Mouse (Mus musculus) neural tube, embryonic 13.5 days (tissue): Measurements from ENCODE around the gene 6430571L13Rik. TPM values are rescaled to one million over a fixed set of nuclear protein-coding genes. Genes with fewer than 3 reads are reported as not detected.
A peak's percentile ranks its signal among the peaks of the same experiment; 100 is the strongest.

ENCODE experiments used
- ATAC-seq: fragments of 200-750 bp; cut with Nextera tagmentation; 2 replicates; pipeline ENCODE4 v1.8.0; 2017; ENCODE audit warnings: low read depth, mild to moderate bottlenecking, moderate TSS enrichment, moderate library complexity
- H3K27ac ChIP-seq: fragments of 300-500 bp; sonication (generic); replicated peaks from 2 replicates; pipeline ENCODE4 v1.5.1; 2015; ENCODE audit warnings: moderate library complexity, mild to moderate bottlenecking, inconsistent platforms
- H3K27me3 ChIP-seq: fragments of 300-500 bp; sonication (generic); 2 replicates; pipeline ENCODE4 v1.6.1; 2015; ENCODE audit warnings: mild to moderate bottlenecking, inconsistent platforms
- H3K36me3 ChIP-seq: fragments of 300-500 bp; sonication (generic); 2 replicates; pipeline ENCODE4 v1.6.1; 2015; ENCODE audit warnings: mild to moderate bottlenecking, inconsistent platforms
- H3K4me1 ChIP-seq: fragments of 300-500 bp; sonication (generic); replicated peaks from 2 replicates; pipeline ENCODE4 v1.6.1; 2015; ENCODE audit warnings: inconsistent platforms
- H3K4me2 ChIP-seq: fragments of 300-500 bp; sonication (generic); 2 replicates; pipeline ENCODE4 v1.6.1; 2015; ENCODE audit warnings: inconsistent platforms, mild to moderate bottlenecking, moderate library complexity
- H3K4me3 ChIP-seq: fragments of 300-500 bp; sonication (generic); 2 replicates; pipeline ENCODE4 v1.5.1; 2015; ENCODE audit warnings: mild to moderate bottlenecking, inconsistent platforms
- H3K9ac ChIP-seq: fragments of 300-500 bp; sonication (generic); 2 replicates; pipeline ENCODE4 v1.6.1; 2015; ENCODE audit warnings: moderate library complexity, mild to moderate bottlenecking, inconsistent platforms
- H3K9me3 ChIP-seq: fragments of 300-500 bp; sonication (generic); 2 replicates; pipeline ENCODE4 v1.6.1; 2016; ENCODE audit warnings: inconsistent platforms
- WGBS: fragments of 180-500 bp; shearing (Covaris S2); methylation state at CpG from one replicate; pipeline ENCODE4 v1.1.7; 2015; 5-methylcytosine and 5-hydroxymethylcytosine counted together
- polyA plus RNA-seq: library from polyadenylated mRNA; unstranded; fragments of >200 nt; fragmentation: Nextera tagmentation; extraction: Ambion mirVana; gene quantifications from 2 replicates; pipeline ENCODE4 v1.2.1, GENCODE M21; 2015

Gene 6430571L13Rik
- polyA plus RNA-seq, 1 experiment from 2014 or later: 6.5 TPM

GRCm38 (mm10) chr9:107330791-107331190, 9.6 kb upstream of the 6430571L13Rik start:
- no peak overlapping the region for H3K9ac ChIP-seq
- H3K4me3 ChIP-seq: no peak overlapping the region
- ATAC-seq: no peak
- no peak overlapping the region for H3K4me2 ChIP-seq
- H3K4me1 ChIP-seq: no peaks in the 10 kb centered on the region
- H3K36me3 ChIP-seq: peaks cover 39% of the 10 kb centered on the region
- WGBS: 78% methylated on average over 6 of the region's 6 CpGs
- no peaks in the 10 kb centered on the region for H3K27me3 ChIP-seq
- H3K9me3 ChIP-seq: no peaks in the 10 kb centered on the region
- no peak overlapping the region for H3K27ac ChIP-seq

- H3K27ac ChIP-seq: no peak overlapping the region
- H3K4me1 ChIP-seq: peaks cover 21% of the 10 kb centered on the region
- H3K9me3 ChIP-seq: no peaks in the 10 kb centered on the region
- WGBS: 67% methylated on average over 2 of the region's 2 CpGs
- no peak overlapping the region for H3K4me2 ChIP-seq
- H3K27me3 ChIP-seq: no peaks in the 10 kb centered on the region
- H3K36me3 ChIP-seq: peaks cover 22% of the 10 kb centered on the region
- no peak overlapping the region for H3K4me3 ChIP-seq
- ATAC-seq: no peak
- H3K9ac ChIP-seq: no peak overlapping the region
Measured at GRCm38 (mm10) chr9:107333686-107334085, 6.7 kb upstream of the 6430571L13Rik start.

- Histone ChIP-seq H3K4me3 (no peak overlapping the region), H3K27ac (no peak overlapping the region), H3K36me3 (peaks cover 17% of the 10 kb centered on the region), H3K4me1 (peaks cover 27% of the 10 kb centered on the region), H3K27me3 (no peaks in the 10 kb centered on the region), H3K9ac (no peak overlapping the region), H3K4me2 (no peak overlapping the region), H3K9me3 (no peaks in the 10 kb centered on the region)
- ATAC-seq: no peak
- WGBS: 89% methylated on average over 6 of the region's 6 CpGs
Measured at GRCm38 (mm10) chr9:107334356-107334755, 6.0 kb upstream of the 6430571L13Rik start.

- no peak overlapping the region for H3K9ac ChIP-seq
- H3K4me2 ChIP-seq: no peak overlapping the region
- H3K4me1 ChIP-seq: peaks cover 34% of the 10 kb centered on the region
- no peaks in the 10 kb centered on the region for H3K9me3 ChIP-seq
- peaks cover 16% of the 10 kb centered on the region for H3K36me3 ChIP-seq
- ATAC-seq: no peak
- no peak overlapping the region for H3K27ac ChIP-seq
- WGBS: 90% methylated on average over 5 of the region's 5 CpGs
- H3K27me3 ChIP-seq: no peaks in the 10 kb centered on the region
- H3K4me3 ChIP-seq: no peak overlapping the region
Measured at GRCm38 (mm10) chr9:107335046-107335445, 5.4 kb upstream of the 6430571L13Rik start.

GRCm38 (mm10) chr9:107335909-107336308, 4.5 kb upstream of the 6430571L13Rik start:
- Histone ChIP-seq H3K9ac (no peak overlapping the region), H3K4me3 (no peak overlapping the region), H3K27ac (no peak overlapping the region), H3K36me3 (peaks cover 16% of the 10 kb centered on the region), H3K9me3 (no peaks in the 10 kb centered on the region), H3K27me3 (no peaks in the 10 kb centered on the region), H3K4me1 (peaks cover 38% of the 10 kb centered on the region), H3K4me2 (no peak overlapping the region)
- 16% methylated on average over 5 of the region's 5 CpGs for WGBS
- no peak for ATAC-seq

- WGBS: 86% methylated on average over 6 of the region's 6 CpGs
Measured at GRCm38 (mm10) chr9:107336386-107336785, 4.0 kb upstream of the 6430571L13Rik start.

GRCm38 (mm10) chr9:107338172-107338883, 2.1 kb upstream of the 6430571L13Rik start, which contains the start of gene Hemk1:
Gene Hemk1, minus strand, starts transcription at chr9:107338350.
- WGBS: 5% methylated on average over 30 of the region's 30 CpGs
- H3K4me2 ChIP-seq: peak within 1 kb of the TSS; percentile 69
- no peaks in the 10 kb centered on the region for H3K9me3 ChIP-seq
- H3K4me3 ChIP-seq: peak within 1 kb of the TSS; percentile 52
- H3K9ac ChIP-seq: peak within 1 kb of the TSS; percentile 75
- H3K27ac ChIP-seq: peak within 1 kb of the TSS; percentile 70
- ATAC-seq: peak; percentile 58
- H3K4me1 ChIP-seq: peaks cover 53% of the 10 kb centered on the region
- no peaks in the 10 kb centered on the region for H3K27me3 ChIP-seq
- H3K36me3 ChIP-seq: 0 out of 2 replicates have a peak, but pooled peaks cover 3% of the 10 kb centered on the region

More at GRCm38 (mm10) chr9:107336386-107336785, 4.0 kb upstream of the 6430571L13Rik start:
- H3K4me2 ChIP-seq: no peak overlapping the region
- ATAC-seq: no peak
- H3K4me1 ChIP-seq: peaks cover 43% of the 10 kb centered on the region
- no peaks in the 10 kb centered on the region for H3K27me3 ChIP-seq
- H3K9ac ChIP-seq: no peak overlapping the region
- H3K4me3 ChIP-seq: no peak overlapping the region
- H3K36me3 ChIP-seq: peaks cover 16% of the 10 kb centered on the region
- no peak overlapping the region for H3K27ac ChIP-seq
- no peaks in the 10 kb centered on the region for H3K9me3 ChIP-seq

GRCm38 (mm10) chr9:107340911-107341645, 676 bp downstream of the 6430571L13Rik start:
- 50% methylated on average over 12 of the region's 12 CpGs for WGBS
- Histone ChIP-seq H3K9me3 (no peaks in the 10 kb centered on the region), H3K27ac (peak overlapping the region; percentile 61; the same call in 1 of the 2 replicates), H3K4me1 (peaks cover 50% of the 10 kb centered on the region), H3K27me3 (no peaks in the 10 kb centered on the region), H3K4me3 (peak overlapping the region; percentile 67), H3K9ac (peak overlapping the region; percentile 81), H3K4me2 (peak overlapping the region; percentile 69), H3K36me3 (no peaks in the 10 kb centered on the region)
- no peak for ATAC-seq

- Histone ChIP-seq H3K9me3 (no peaks in the 10 kb centered on the region), H3K4me2 (no peak overlapping the region), H3K27ac (no peak overlapping the region), H3K9ac (0 out of 2 replicates have a peak overlapping the region, but pooled peaks have one; percentile 3), H3K4me3 (no peak overlapping the region), H3K4me1 (peaks cover 42% of the 10 kb centered on the region), H3K36me3 (no peaks in the 10 kb centered on the region), H3K27me3 (no peaks in the 10 kb centered on the region)
- ATAC-seq: no peak
- 89% methylated on average over 11 of the region's 11 CpGs for WGBS
Measured at GRCm38 (mm10) chr9:107342201-107342709, 1.9 kb downstream of the 6430571L13Rik start.

- Histone ChIP-seq H3K27ac (no peak overlapping the region), H3K4me3 (no peak overlapping the region), H3K36me3 (peaks cover 5% of the 10 kb centered on the region; the same call in 1 of the 2 replicates), H3K27me3 (no peaks in the 10 kb centered on the region), H3K9ac (peak overlapping the region; percentile 18; the same call in 1 of the 2 replicates), H3K4me2 (no peak overlapping the region), H3K4me1 (peaks cover 35% of the 10 kb centered on the region), H3K9me3 (no peaks in the 10 kb centered on the region)
- 69% methylated on average over 8 of the region's 8 CpGs for WGBS
- ATAC-seq: no peak
Measured at GRCm38 (mm10) chr9:107343146-107343943, 2.9 kb downstream of the 6430571L13Rik start.

- Histone ChIP-seq H3K27me3 (no peaks in the 10 kb centered on the region), H3K36me3 (peaks cover 5% of the 10 kb centered on the region; the same call in 1 of the 2 replicates), H3K9me3 (no peaks in the 10 kb centered on the region), H3K27ac (no peak overlapping the region), H3K4me3 (no peak overlapping the region), H3K4me2 (no peak overlapping the region), H3K4me1 (peaks cover 30% of the 10 kb centered on the region), H3K9ac (no peak overlapping the region)
- ATAC-seq: no peak
- WGBS: 74% methylated on average over 6 of the region's 6 CpGs
Measured at GRCm38 (mm10) chr9:107344027-107344426, 3.6 kb downstream of the 6430571L13Rik start.
